Mouse (Mus musculus): ENCODE data around the gene Gdpd4. TPM values are rescaled to one million over a fixed set of nuclear protein-coding genes. Genes with fewer than 3 reads are reported as not detected.

The Gdpd4 gene
- polyA plus RNA-seq, 1 experiment from 2014 or later, result 0.05 TPM

DNA sequence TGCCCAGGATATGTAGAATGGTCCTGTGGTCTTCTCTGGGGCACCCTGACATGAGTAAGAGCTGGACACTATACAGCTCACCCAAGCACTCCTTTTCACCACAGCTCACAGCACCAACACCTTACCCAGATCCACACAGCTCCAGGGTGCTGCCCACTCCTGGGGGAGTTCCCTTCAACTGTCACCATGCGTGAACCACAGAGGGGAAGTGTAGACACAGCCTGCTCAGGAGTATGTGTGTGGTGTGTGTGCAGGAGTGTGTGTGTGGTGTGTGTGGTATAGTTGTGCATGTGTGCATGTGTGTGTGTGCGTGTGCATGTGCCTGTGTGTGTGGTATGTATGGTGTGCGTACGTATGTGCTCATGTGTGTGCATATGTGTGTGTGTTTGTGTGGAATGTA is 176.1 kb downstream of the Gdpd4 start:
- ATAC-seq (replicated peaks), result 0 out of 2 replicates have a peak, but pooled peaks have one; percentile 17
- 92% methylated on average over 4 of the region's 4 CpGs for WGBS
- Histone ChIP-seq H3K27me3 (replicated peaks) (no peaks in the 10 kb centered on the region), H3K4me2 (no peak overlapping the region), H3K4me3 (no peak overlapping the region), H3K9ac (no peak overlapping the region), H3K36me3 (replicated peaks) (peaks cover 10% of the 10 kb centered on the region; the same call in 1 of the 2 replicates), H3K4me1 (no peaks in the 10 kb centered on the region), H3K9me3 (no peaks in the 10 kb centered on the region), H3K27ac (no peak overlapping the region)

DNA sequence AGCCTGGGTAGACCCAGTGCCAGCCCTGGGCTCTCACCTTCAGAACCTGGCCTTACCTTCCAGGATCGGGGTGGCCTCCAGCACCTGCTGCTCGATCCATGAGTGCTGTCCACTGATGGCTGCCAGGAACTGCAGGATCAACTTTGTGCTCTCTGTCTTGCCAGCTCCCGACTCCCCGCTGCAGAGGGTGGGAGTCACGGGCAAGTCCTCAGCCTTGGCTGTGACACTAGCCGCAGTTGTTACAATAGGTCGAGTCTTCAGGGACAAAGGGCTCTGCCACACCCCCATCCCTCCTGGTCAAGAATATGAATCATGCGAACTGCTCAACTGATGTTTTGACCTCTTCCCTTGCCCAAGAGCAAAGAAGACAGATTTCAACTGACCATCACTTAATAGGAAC is 177.8 kb downstream of the Gdpd4 start:
- Histone ChIP-seq H3K9me3 (no peaks in the 10 kb centered on the region), H3K4me2 (no peak overlapping the region), H3K27ac (no peak overlapping the region), H3K9ac (no peak overlapping the region), H3K4me1 (peaks cover 11% of the 10 kb centered on the region), H3K27me3 (replicated peaks) (no peaks in the 10 kb centered on the region), H3K4me3 (no peak overlapping the region), H3K36me3 (replicated peaks) (peaks cover 10% of the 10 kb centered on the region; the same call in 1 of the 2 replicates)
- WGBS, result 89% methylated on average over 8 of the region's 8 CpGs
- ATAC-seq (replicated peaks), result no peak

Other genes with a start within 250 kb of the Gdpd4 start
- 174 and 179 TPM in 2 replicates for gene Clns1a, start 223.3 kb upstream of the Gdpd4 start, polyA plus RNA-seq (2015; fragmentation: Nextera tagmentation; extraction: Ambion mirVana)
- gene Aqp11, start 181.7 kb upstream of the Gdpd4 start, polyA plus RNA-seq (2015; fragmentation: Nextera tagmentation; extraction: Ambion mirVana), result 15.9 and 18.0 TPM in 2 replicates
- gene Pak1, start 131.4 kb upstream of the Gdpd4 start, polyA plus RNA-seq (2015; fragmentation: Nextera tagmentation; extraction: Ambion mirVana), result 147 and 156 TPM in 2 replicates
- 20.6 and 23.8 TPM in 2 replicates for gene Myo7a, start 199.6 kb downstream of the Gdpd4 start, polyA plus RNA-seq (2015; fragmentation: Nextera tagmentation; extraction: Ambion mirVana)
- gene Omp, start 225.5 kb downstream of the Gdpd4 start, polyA plus RNA-seq (2015; fragmentation: Nextera tagmentation; extraction: Ambion mirVana), result 0.33 and 0.37 TPM in 2 replicates

Measured in midbrain, embryonic 15.5 days (tissue).